Mouse (Mus musculus): Measurements from ENCODE around the gene Atg4b. TPM values are rescaled to one million over a fixed set of nuclear protein-coding genes. Genes with fewer than 3 reads are reported as not detected.

The Atg4b gene
- polyA plus RNA-seq, 1 experiment from 2014 or later: 80.1 TPM

- no peak overlapping the region for H3K9ac ChIP-seq (replicated peaks)
- no peaks in the 10 kb centered on the region for H3K27me3 ChIP-seq (replicated peaks)
- H3K4me2 ChIP-seq: peak overlapping the region; percentile 28
- no peaks in the 10 kb centered on the region for H3K9me3 ChIP-seq (replicated peaks)
- peak overlapping the region; percentile 70 for H3K27ac ChIP-seq (replicated peaks)
- H3K36me3 ChIP-seq: no peaks in the 10 kb centered on the region
- no peak overlapping the region for H3K4me3 ChIP-seq (replicated peaks)
- peaks cover 18% of the 10 kb centered on the region for H3K4me1 ChIP-seq
- 11% methylated on average over 3 of the region's 3 CpGs for WGBS
- peak; percentile 69 for ATAC-seq (ENCODE audit: low FRiP score)
Measured at GRCm38 (mm10) chr1:93731880-93732281, 19.4 kb upstream of the Atg4b start.

- peaks cover 17% of the 10 kb centered on the region for H3K4me1 ChIP-seq
- no peak overlapping the region for H3K9ac ChIP-seq (replicated peaks)
- H3K4me2 ChIP-seq: no peak overlapping the region
- H3K4me3 ChIP-seq (replicated peaks): no peak overlapping the region
- no peaks in the 10 kb centered on the region for H3K27me3 ChIP-seq (replicated peaks)
- 93% methylated on average over 3 of the region's 3 CpGs for WGBS
- no peaks in the 10 kb centered on the region for H3K9me3 ChIP-seq (replicated peaks)
- H3K36me3 ChIP-seq: 0 out of 2 replicates have a peak, but pooled peaks cover 3% of the 10 kb centered on the region
- no peak overlapping the region for H3K27ac ChIP-seq (replicated peaks)
- ATAC-seq (ENCODE audit: low FRiP score): no peak
Measured at GRCm38 (mm10) chr1:93735859-93736258, 15.4 kb upstream of the Atg4b start.

GRCm38 (mm10) chr1:93737711-93738110 is 13.6 kb upstream of the Atg4b start:
- ATAC-seq (ENCODE audit: low FRiP score): no peak
- WGBS: 99% methylated on average over 5 of the region's 5 CpGs
- H3K4me3 ChIP-seq (replicated peaks): no peak overlapping the region
- no peaks in the 10 kb centered on the region for H3K9me3 ChIP-seq (replicated peaks)
- H3K9ac ChIP-seq (replicated peaks): no peak overlapping the region
- H3K4me1 ChIP-seq: 0 out of 2 replicates have a peak, but pooled peaks cover 2% of the 10 kb centered on the region
- no peak overlapping the region for H3K27ac ChIP-seq (replicated peaks)
- no peaks in the 10 kb centered on the region for H3K27me3 ChIP-seq (replicated peaks)
- no peak overlapping the region for H3K4me2 ChIP-seq
- H3K36me3 ChIP-seq: 0 out of 2 replicates have a peak, but pooled peaks cover 3% of the 10 kb centered on the region

DNA sequence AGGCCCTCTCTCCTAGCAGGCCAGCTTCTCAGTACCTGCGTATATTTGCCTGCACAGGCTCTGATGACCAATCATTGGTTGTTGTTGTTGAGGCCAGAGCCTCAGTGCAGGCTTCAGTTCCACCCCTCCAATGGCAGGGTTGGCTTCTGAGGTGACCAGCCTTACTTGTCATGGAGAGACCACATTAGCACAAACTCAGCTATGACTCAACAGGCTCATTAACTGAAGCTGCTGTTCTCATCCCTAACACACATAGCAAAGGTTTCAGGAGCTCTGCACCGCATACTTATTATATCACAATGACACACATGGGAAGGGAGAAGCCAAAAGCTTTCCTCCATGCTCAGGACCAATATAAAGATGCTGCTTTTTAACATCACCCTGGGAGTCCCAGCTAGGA is 10.6 kb upstream of the Atg4b start:
- Histone ChIP-seq H3K4me1 (no peaks in the 10 kb centered on the region), H3K27ac (replicated peaks) (no peak overlapping the region), H3K4me2 (no peak overlapping the region), H3K9me3 (replicated peaks) (no peaks in the 10 kb centered on the region), H3K9ac (replicated peaks) (no peak overlapping the region), H3K36me3 (0 out of 2 replicates have a peak, but pooled peaks cover 7% of the 10 kb centered on the region), H3K4me3 (replicated peaks) (no peak overlapping the region), H3K27me3 (replicated peaks) (no peaks in the 10 kb centered on the region)
- no peak for ATAC-seq (ENCODE audit: low FRiP score)
- WGBS: 91% methylated on average over 2 of the region's 2 CpGs

- no peak overlapping the region for H3K4me2 ChIP-seq
- no peaks in the 10 kb centered on the region for H3K27me3 ChIP-seq (replicated peaks)
- no peak overlapping the region for H3K9ac ChIP-seq (replicated peaks)
- H3K36me3 ChIP-seq: 0 out of 2 replicates have a peak, but pooled peaks cover 7% of the 10 kb centered on the region
- H3K27ac ChIP-seq (replicated peaks): no peak overlapping the region
- no peaks in the 10 kb centered on the region for H3K9me3 ChIP-seq (replicated peaks)
- H3K4me3 ChIP-seq (replicated peaks): no peak overlapping the region
- no peak for ATAC-seq (ENCODE audit: low FRiP score)
- 92% methylated on average over 4 of the region's 4 CpGs for WGBS
- H3K4me1 ChIP-seq: no peaks in the 10 kb centered on the region
Measured at GRCm38 (mm10) chr1:93741987-93742386, 9.3 kb upstream of the Atg4b start.

GRCm38 (mm10) chr1:93742910-93743309 is 8.4 kb upstream of the Atg4b start:
- Histone ChIP-seq H3K27ac (replicated peaks) (no peak overlapping the region), H3K4me2 (no peak overlapping the region), H3K4me1 (no peaks in the 10 kb centered on the region), H3K9ac (replicated peaks) (no peak overlapping the region), H3K27me3 (replicated peaks) (no peaks in the 10 kb centered on the region), H3K9me3 (replicated peaks) (no peaks in the 10 kb centered on the region), H3K36me3 (peaks cover 7% of the 10 kb centered on the region; the same call in 1 of the 2 replicates), H3K4me3 (replicated peaks) (no peak overlapping the region)
- ATAC-seq (ENCODE audit: low FRiP score): no peak

DNA sequence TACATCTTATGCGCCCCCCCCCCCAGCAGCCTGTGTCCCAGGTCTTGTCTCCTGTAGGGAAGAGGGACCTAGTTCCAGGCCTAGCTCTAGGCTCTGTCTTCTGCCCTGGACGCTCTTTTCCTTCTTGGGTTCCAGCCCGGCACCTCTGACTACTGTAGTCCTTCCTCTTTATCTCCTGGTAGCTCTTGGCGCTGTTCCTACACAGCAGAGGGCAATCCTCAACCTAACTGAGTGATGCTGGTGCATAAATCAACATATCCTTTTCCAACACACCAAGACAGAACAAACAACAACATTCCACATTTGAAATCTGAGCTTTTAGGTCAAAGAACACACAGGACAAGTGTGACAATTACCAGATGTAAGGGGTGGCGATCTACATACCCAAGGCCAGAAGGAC is 5.1 kb upstream of the Atg4b start:
- H3K27me3 ChIP-seq (replicated peaks): no peaks in the 10 kb centered on the region
- no peak overlapping the region for H3K9ac ChIP-seq (replicated peaks)
- no peak for ATAC-seq (ENCODE audit: low FRiP score)
- H3K4me3 ChIP-seq (replicated peaks): no peak overlapping the region
- no peak overlapping the region for H3K4me2 ChIP-seq
- no peaks in the 10 kb centered on the region for H3K9me3 ChIP-seq (replicated peaks)
- WGBS: 96% methylated on average over 5 of the region's 5 CpGs
- no peak overlapping the region for H3K27ac ChIP-seq (replicated peaks)
- H3K36me3 ChIP-seq: peaks cover 29% of the 10 kb centered on the region
- no peaks in the 10 kb centered on the region for H3K4me1 ChIP-seq

GRCm38 (mm10) chr1:93748539-93748938 is 2.8 kb upstream of the Atg4b start:
- Histone ChIP-seq H3K4me2 (no peak overlapping the region), H3K27ac (replicated peaks) (no peak overlapping the region), H3K4me3 (replicated peaks) (no peak overlapping the region), H3K9me3 (replicated peaks) (no peaks in the 10 kb centered on the region), H3K9ac (replicated peaks) (no peak overlapping the region), H3K4me1 (peaks cover 9% of the 10 kb centered on the region), H3K36me3 (peaks cover 27% of the 10 kb centered on the region), H3K27me3 (replicated peaks) (no peaks in the 10 kb centered on the region)
- ATAC-seq (ENCODE audit: low FRiP score): no peak
- WGBS: 100% methylated on average over 1 of the region's 1 CpGs

GRCm38 (mm10) chr1:93753911-93754572 is 2.7 kb downstream of the Atg4b start:
- Histone ChIP-seq H3K4me3 (replicated peaks) (peak overlapping the region; percentile 97), H3K9ac (replicated peaks) (peak overlapping the region; percentile 78), H3K9me3 (replicated peaks) (no peaks in the 10 kb centered on the region), H3K4me1 (peaks cover 41% of the 10 kb centered on the region), H3K4me2 (peak overlapping the region; percentile 79), H3K36me3 (peaks cover 17% of the 10 kb centered on the region), H3K27me3 (replicated peaks) (no peaks in the 10 kb centered on the region), H3K27ac (replicated peaks) (peak overlapping the region; percentile 89)
- WGBS: under 1% methylated on average over 59 of the region's 59 CpGs
- ATAC-seq (ENCODE audit: low FRiP score): peak; percentile 39

- ATAC-seq (ENCODE audit: low FRiP score): peak; percentile 95
- H3K4me3 ChIP-seq (replicated peaks): peak within 1 kb of the TSS; percentile 97
- peak within 1 kb of the TSS; percentile 89 for H3K27ac ChIP-seq (replicated peaks)
- H3K9me3 ChIP-seq (replicated peaks): no peaks in the 10 kb centered on the region
- H3K4me2 ChIP-seq: peak within 1 kb of the TSS; percentile 79
- peaks cover 10% of the 10 kb centered on the region for H3K36me3 ChIP-seq
- under 1% methylated on average over 89 of the region's 121 CpGs for WGBS
- peak within 1 kb of the TSS; percentile 78 for H3K9ac ChIP-seq (replicated peaks)
- H3K27me3 ChIP-seq (replicated peaks): no peaks in the 10 kb centered on the region
- H3K4me1 ChIP-seq: peaks cover 41% of the 10 kb centered on the region
Measured at GRCm38 (mm10) chr1:93754573-93755290, 3.4 kb downstream of the Atg4b start, which contains the start of gene Thap4. TSS of gene Thap4 (minus strand) at chr1:93754864.

DNA sequence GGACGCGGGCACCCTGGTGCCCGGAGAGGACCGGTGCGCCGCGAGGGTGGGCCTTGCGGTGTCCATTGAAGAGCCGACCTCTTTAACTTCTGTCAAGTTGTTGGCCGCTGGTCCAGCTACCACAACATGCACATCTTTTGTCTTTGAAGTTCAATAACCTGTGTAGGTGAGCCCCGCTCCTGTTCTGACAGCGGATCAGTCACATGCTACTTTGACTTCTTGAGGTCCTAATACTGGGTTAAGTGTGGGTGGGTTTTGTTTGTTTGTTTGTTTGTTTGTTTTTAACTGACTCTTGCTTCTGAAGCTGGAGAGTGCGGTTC is 4.0 kb downstream of the Atg4b start:
- Histone ChIP-seq H3K36me3 (peaks cover 5% of the 10 kb centered on the region), H3K4me3 (replicated peaks) (peak overlapping the region; percentile 97), H3K4me2 (peak overlapping the region; percentile 79), H3K4me1 (peaks cover 41% of the 10 kb centered on the region), H3K9me3 (replicated peaks) (no peaks in the 10 kb centered on the region), H3K27me3 (replicated peaks) (no peaks in the 10 kb centered on the region), H3K27ac (replicated peaks) (peak overlapping the region; percentile 89), H3K9ac (replicated peaks) (peak overlapping the region; percentile 78)
- no peak for ATAC-seq (ENCODE audit: low FRiP score)
- 1% methylated on average over 13 of the region's 13 CpGs for WGBS

GRCm38 (mm10) chr1:93755618-93756017 is 4.3 kb downstream of the Atg4b start:
- Histone ChIP-seq H3K4me2 (peak overlapping the region; percentile 79), H3K9ac (replicated peaks) (peak overlapping the region; percentile 78)

More at GRCm38 (mm10) chr1:93755618-93756017, 4.3 kb downstream of the Atg4b start:
- Histone ChIP-seq H3K4me1 (peaks cover 41% of the 10 kb centered on the region), H3K4me3 (replicated peaks) (peak overlapping the region; percentile 97), H3K9me3 (replicated peaks) (no peaks in the 10 kb centered on the region), H3K27me3 (replicated peaks) (no peaks in the 10 kb centered on the region), H3K27ac (replicated peaks) (no peak overlapping the region), H3K36me3 (peaks cover under 1% of the 10 kb centered on the region)
- 27% methylated on average over 7 of the region's 7 CpGs for WGBS
- ATAC-seq (ENCODE audit: low FRiP score): no peak
